Mouse (Mus musculus) ES-Bruce4 (cell line): Measurements from ENCODE around the gene Matn1. TPM values are rescaled to one million over a fixed set of nuclear protein-coding genes. Genes with fewer than 3 reads are reported as not detected.

ENCODE experiments used
- H3K27ac ChIP-seq: 2 replicates; pipeline ENCODE4 v1.5.1; 2012; ENCODE audit warnings: low read length, inconsistent platforms; ENCODE audit not compliant: insufficient read depth
- H3K27me3 ChIP-seq: 2 replicates; pipeline ENCODE4 v1.6.1; 2012; ENCODE audit warnings: mild to moderate bottlenecking, low read length, inconsistent platforms; ENCODE audit not compliant: control insufficient read depth, poor library complexity, insufficient read depth, severe bottlenecking
- H3K36me3 ChIP-seq: 2 replicates; pipeline ENCODE4 v1.6.1; 2012; ENCODE audit warnings: inconsistent platforms, mild to moderate bottlenecking, low read length, moderate library complexity; ENCODE audit not compliant: control insufficient read depth, poor library complexity, insufficient read depth, severe bottlenecking
- H3K4me1 ChIP-seq: one replicate; pipeline ENCODE4 v1.8.1; 2011; ENCODE audit warnings: low read length; ENCODE audit not compliant: control insufficient read depth, insufficient read depth
- H3K4me3 ChIP-seq: 2 replicates; pipeline ENCODE4 v1.5.1; 2011; ENCODE audit warnings: low read depth, mild to moderate bottlenecking, low read length
- H3K9ac ChIP-seq: 2 replicates; pipeline ENCODE4 v1.6.1; 2012; ENCODE audit warnings: low read depth, mild to moderate bottlenecking, inconsistent platforms; ENCODE audit not compliant: poor library complexity, severe bottlenecking
- H3K9me3 ChIP-seq: replicated peaks from 2 replicates; pipeline ENCODE4 v1.6.1; 2012; ENCODE audit warnings: mild to moderate bottlenecking, low read length, inconsistent platforms; ENCODE audit not compliant: control insufficient read depth, poor library complexity, insufficient read depth, severe bottlenecking
- CTCF ChIP-seq: IDR thresholded peaks from one replicate; pipeline ENCODE4 v1.8.1; 2011; ENCODE audit warnings: low read depth, low read length
- EP300 ChIP-seq: IDR thresholded peaks from 2 replicates; pipeline ENCODE4 v1.6.1; 2011; ENCODE audit warnings: low read depth, low read length; ENCODE audit not compliant: insufficient read depth
- POLR2A ChIP-seq: IDR thresholded peaks from one replicate; pipeline ENCODE4 v1.8.1; 2011; ENCODE audit warnings: low read length; ENCODE audit not compliant: insufficient read depth
- polyA plus RNA-seq: library from polyadenylated mRNA; stranded (reverse); fragments of >200 nt; gene quantifications from 2 replicates; pipeline ENCODE4 v1.2.4, GENCODE M21; 2011; ENCODE audit warnings: low read depth; ENCODE audit not compliant: missing spikeins, insufficient read depth, insufficient read length

The Matn1 gene
- polyA plus RNA-seq, 1 experiment = 1.9 TPM

DNA sequence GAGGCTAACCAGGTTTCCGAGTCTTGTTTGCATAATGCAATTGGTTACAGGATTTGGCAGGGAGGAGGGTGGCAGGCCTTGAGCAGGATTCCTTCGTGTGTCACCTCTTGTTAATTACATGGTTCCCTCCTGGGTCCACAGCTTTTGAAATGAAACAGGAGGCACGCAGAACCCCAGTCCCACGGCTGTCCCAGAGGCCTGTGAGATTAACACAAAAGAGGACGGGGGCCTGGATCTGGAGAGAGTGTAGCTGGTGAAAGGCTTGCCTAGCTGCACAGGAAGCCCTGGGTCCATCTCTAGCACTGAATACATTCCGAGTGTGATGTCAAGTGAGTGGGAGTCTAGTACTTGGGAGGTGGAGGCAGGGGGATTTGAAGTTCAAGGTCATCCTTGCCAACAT, 15.5 kb downstream of the Matn1 start:
- Histone ChIP-seq H3K36me3 (no peaks in the 10 kb centered on the region), H3K9ac (no peak overlapping the region), H3K27me3 (no peaks in the 10 kb centered on the region), H3K9me3 (no peaks in the 10 kb centered on the region), H3K27ac (no peak overlapping the region), H3K4me1 (no peaks in the 10 kb centered on the region), H3K4me3 (no peak overlapping the region)
- TF ChIP-seq POLR2A = no peak
- no peak for TF ChIP-seq EP300
- TF ChIP-seq CTCF = no peak

DNA sequence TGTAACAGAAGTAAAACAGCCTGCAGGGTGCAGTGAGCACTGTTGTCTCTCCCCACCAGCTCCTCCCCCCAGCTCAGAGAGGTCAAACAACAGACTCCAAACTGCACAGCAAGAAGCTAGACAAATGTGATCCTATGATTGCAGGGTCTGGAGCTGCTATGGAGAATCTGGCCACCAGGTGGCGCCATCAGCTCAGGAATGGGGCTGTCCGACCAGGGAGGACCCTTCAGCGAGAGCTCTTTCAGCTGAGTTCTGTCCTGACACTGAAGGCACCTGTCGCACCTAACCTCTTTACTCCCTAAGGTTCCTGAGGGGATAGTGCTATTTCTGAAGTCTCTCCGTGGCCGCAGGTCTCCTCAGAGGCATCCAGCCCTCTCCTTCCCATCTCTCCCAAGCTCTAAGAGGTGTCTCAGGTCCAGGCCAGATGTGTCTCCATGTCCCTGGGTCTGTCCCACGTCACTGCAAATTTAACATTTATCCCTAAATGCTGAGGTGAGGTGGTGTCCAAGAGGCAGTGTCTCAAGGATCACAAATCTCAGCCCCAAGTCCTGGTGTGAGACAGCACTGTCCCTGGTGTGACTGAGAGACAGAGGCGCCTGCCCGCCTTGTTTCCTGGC, 16.0 kb downstream of the Matn1 start:
- Histone ChIP-seq H3K4me1 (no peaks in the 10 kb centered on the region), H3K27me3 (no peaks in the 10 kb centered on the region), H3K27ac (no peak overlapping the region), H3K9ac (no peak overlapping the region), H3K36me3 (no peaks in the 10 kb centered on the region), H3K4me3 (no peak overlapping the region), H3K9me3 (no peaks in the 10 kb centered on the region)
- no peak for TF ChIP-seq EP300
- no peak for TF ChIP-seq POLR2A
- peak; percentile 93 for TF ChIP-seq CTCF

DNA sequence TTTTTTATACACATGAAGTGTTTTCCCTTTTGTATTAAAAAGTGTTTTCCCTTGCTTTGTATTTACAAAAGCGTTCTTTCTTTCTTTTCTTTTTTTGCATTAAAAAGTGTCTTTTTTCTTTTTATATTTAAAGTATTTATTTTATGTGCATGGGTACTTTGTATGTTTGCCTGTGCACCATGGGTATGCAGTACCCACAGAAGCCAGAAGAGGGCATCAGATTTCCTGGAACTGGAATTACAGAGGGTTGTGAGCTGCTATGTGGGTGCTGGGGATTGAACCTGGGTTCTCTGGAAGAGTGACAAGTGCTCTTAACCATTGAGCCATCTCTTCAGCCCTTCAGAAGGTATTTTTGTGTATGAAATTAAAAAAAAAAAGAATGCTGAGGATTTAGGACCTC, 27.1 kb downstream of the Matn1 start:
- Histone ChIP-seq H3K9ac (no peak overlapping the region), H3K27me3 (no peaks in the 10 kb centered on the region), H3K27ac (no peak overlapping the region), H3K4me1 (no peaks in the 10 kb centered on the region), H3K9me3 (no peaks in the 10 kb centered on the region), H3K4me3 (no peak overlapping the region), H3K36me3 (no peaks in the 10 kb centered on the region)
- TF ChIP-seq POLR2A = no peak
- no peak for TF ChIP-seq CTCF
- TF ChIP-seq EP300 = no peak

DNA sequence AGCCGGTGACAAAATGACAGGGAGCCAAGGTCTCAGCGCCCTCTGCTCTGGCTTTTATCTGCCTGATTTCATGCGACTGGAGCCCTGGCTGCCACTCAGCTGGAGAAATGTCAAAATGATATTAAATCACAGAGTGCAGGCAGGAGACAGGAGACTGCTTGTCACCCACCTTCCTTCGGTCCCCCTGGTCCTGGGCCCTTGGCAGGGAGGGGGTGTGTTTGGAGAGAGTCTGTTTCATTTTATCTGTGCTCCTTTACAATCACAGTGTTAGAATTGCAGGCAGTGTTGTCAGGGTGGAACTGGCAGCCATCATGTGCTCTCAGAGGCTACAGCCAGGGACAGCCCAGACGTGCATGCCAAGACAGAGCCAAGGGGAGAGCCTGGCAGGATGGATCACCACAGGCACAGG, 28.2 kb downstream of the Matn1 start:
- Histone ChIP-seq H3K27me3 (no peaks in the 10 kb centered on the region), H3K36me3 (no peaks in the 10 kb centered on the region), H3K9me3 (no peaks in the 10 kb centered on the region), H3K27ac (no peak overlapping the region), H3K4me3 (no peak overlapping the region), H3K4me1 (no peaks in the 10 kb centered on the region), H3K9ac (no peak overlapping the region)
- TF ChIP-seq EP300 = no peak
- no peak for TF ChIP-seq CTCF
- TF ChIP-seq POLR2A = no peak

DNA sequence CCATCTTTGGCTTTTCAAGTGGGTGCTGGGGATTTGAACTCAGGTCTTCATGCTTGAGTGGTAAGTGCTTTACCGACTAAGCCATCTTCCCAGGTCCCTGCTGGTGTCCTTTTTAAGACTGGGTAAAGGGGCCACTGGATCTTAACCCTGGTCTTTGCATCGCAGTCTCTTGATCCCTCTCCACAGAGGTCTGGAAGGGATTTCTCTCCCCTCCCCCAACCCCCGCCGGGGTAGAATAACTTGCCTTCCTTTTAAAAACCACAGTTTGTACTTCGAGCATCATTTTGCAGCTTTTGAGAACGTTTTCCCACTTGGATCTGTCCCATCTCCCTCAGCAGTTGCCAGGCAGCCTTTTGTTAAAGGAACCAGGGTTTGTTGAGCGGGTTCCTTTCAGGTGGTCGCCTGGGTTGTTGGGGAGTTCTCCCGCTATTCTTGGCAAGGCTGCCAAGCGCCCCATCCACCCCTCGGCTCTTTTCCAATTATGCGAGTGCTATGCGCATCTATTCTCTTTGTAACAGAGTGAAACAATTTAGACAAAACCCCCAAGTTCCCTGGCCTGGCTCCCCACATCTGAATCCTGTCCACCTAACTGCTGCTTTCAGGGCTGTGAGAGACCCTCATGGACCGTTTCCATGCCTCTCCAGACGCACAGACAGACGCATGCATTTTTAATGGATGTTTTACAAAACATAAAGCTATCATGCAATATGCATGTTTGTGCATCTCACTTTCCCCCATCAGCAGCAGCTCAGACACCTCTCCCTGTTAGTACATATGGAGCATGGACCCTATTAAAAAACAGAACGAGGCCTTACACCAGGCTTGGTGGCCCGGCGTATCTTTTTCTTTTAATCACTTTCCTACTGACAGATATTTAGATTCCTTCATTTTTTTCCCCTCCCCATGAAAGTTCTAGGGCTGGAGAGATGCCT, 29.4 kb downstream of the Matn1 start:
- H3K9me3 ChIP-seq = no peaks in the 10 kb centered on the region
- H3K4me3 ChIP-seq = no peak overlapping the region
- TF ChIP-seq EP300 (no peak), POLR2A (no peak), CTCF (no peak)
- no peak overlapping the region for H3K27ac ChIP-seq
- no peak overlapping the region for H3K9ac ChIP-seq
- H3K4me1 ChIP-seq = no peaks in the 10 kb centered on the region
- no peaks in the 10 kb centered on the region for H3K27me3 ChIP-seq
- H3K36me3 ChIP-seq = no peaks in the 10 kb centered on the region

DNA sequence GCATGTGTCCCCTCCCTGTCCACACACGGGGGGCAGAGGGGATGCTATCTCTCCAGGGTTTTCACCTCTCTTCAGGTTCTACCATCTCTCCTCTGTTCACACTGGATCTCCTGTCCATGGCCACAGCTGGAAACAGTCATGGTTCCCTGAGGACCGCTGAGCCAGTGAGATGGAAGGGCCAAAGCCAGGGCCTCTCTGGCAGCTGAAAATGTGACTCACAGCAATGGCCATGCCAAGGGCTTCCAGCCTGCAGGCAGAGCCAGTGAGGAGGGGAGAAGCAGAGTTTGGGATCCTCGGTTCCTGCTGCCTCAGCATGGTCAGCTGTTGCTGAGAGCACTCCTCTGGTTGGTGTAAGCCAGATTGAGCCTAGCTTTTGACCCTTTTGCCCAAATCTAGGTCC, 34.8 kb downstream of the Matn1 start:
- Histone ChIP-seq H3K27ac (no peak overlapping the region), H3K27me3 (no peaks in the 10 kb centered on the region), H3K36me3 (no peaks in the 10 kb centered on the region), H3K4me1 (no peaks in the 10 kb centered on the region), H3K4me3 (no peak overlapping the region), H3K9me3 (no peaks in the 10 kb centered on the region), H3K9ac (no peak overlapping the region)
- TF ChIP-seq CTCF (no peak), EP300 (no peak), POLR2A (no peak)
